In genomic region chr4:83661519-83662271, GRCm38 (mm10) we compare ENCODE assay signal across 22 mouse cellular contexts.
"Had no signal": no experiment of that assay in that cellular context is flagged by ENCODE, and none has a peak within 500 bp of the region (broad histone marks: within the 10 kb centered on the region; RNA-seq: fewer than 3 reads in every experiment).

No protein-coding gene starts in this region.

- H3K27me3 ChIP-seq: liver, embryonic 13.5 days; liver, embryonic 15.5 days; lung, embryonic 15.5 days; neural tube, embryonic 13.5 days; neural tube, embryonic 15.5 days had no signal

- ATAC-seq: liver, postnatal 0 days; lung, postnatal 0 days had no signal

- H3K9ac ChIP-seq: liver, embryonic 13.5 days; liver, embryonic 15.5 days; liver, postnatal 0 days; lung, embryonic 15.5 days; neural tube, embryonic 13.5 days; neural tube, embryonic 15.5 days had no signal

- H3K9me3 ChIP-seq: liver, embryonic 13.5 days; lung, embryonic 15.5 days; neural tube, embryonic 13.5 days had no signal

- H3K4me1 ChIP-seq: liver, embryonic 13.5 days; liver, embryonic 15.5 days had no signal

- H3K27ac ChIP-seq: liver, embryonic 13.5 days; liver, embryonic 15.5 days; lung, embryonic 15.5 days; macrophage; neural tube, embryonic 13.5 days; neural tube, embryonic 15.5 days had no signal

- H3K4me3 ChIP-seq: liver, embryonic 13.5 days; liver, embryonic 15.5 days; lung, embryonic 15.5 days; myocyte; neural tube, embryonic 13.5 days; neural tube, embryonic 15.5 days had no signal

- H3K4me2 ChIP-seq: liver, embryonic 11.5 days; liver, embryonic 13.5 days; liver, embryonic 15.5 days; lung, embryonic 15.5 days; midbrain, embryonic 11.5 days; neural tube, embryonic 13.5 days; neural tube, embryonic 15.5 days had no signal

- DNase-seq: liver, embryonic 13.5 days; liver, postnatal 0 days; lung, adult 2 months; lung, postnatal 14 days; lung, postnatal 36 days; retina, postnatal 1 day; right cerebral cortex, adult 18-20 months; right cerebral cortex, postnatal 25 days; right cerebral cortex, postnatal 4 days; spleen, adult 18-20 months; thymus, adult 18-20 months; thymus, postnatal 14 days; thymus, postnatal 36 days had no signal

- H3K36me3 ChIP-seq: liver, embryonic 15.5 days; lung, embryonic 15.5 days; neural tube, embryonic 13.5 days; neural tube, embryonic 15.5 days had no signal
